8 mouse cellular contexts compared by ENCODE assay signal in the genomic region with DNA sequence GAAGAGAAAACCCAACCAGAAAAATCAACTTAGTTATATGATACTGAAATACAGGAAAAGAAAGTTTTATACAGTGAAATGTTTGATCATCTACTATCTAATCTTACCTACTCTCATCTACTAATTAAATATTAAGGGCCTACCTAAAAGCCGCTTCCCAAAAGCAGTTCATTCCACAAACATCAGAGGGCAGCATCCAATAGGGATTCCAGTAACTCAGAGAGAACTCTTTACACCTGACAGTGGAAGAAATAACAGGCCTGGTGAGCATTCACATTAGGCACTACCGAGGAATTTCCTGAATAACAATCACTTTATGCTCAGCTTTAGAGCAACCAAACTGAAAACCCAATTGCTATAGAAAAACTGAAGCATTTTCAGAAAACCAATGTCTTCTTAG. TPM values are rescaled to one million over a fixed set of nuclear protein-coding genes. Genes with fewer than 3 reads are reported as not detected.
DNase-seq lines count a peak whose midpoint lies in the region; ATAC-seq lines count a peak whose summit lies in the region.

No protein-coding gene starts in this region.

- no peak for ATAC-seq in frontal cortex, adult (ENCODE audit: low TSS enrichment)
- ATAC-seq in monocyte, adult 5-6 weeks (replicated peaks; ENCODE audit: insufficient number of reproducible peaks, low FRiP score, low TSS enrichment, poor library complexity, severe bottlenecking), result no peak

- peak; percentile 38 to 84 for DNase-seq in frontal cortex, adult 2 months (ENCODE audit: extremely low spot score in 1 of 2, low spot score in 1 of 2)
- DNase-seq in thymus, postnatal 10 days (ENCODE audit: low spot score in 2 of 2), result peak; percentile 22 to 46
- no peak for DNase-seq in thymus, adult 18-20 months
- peak; percentile 71 to 86 for DNase-seq in cerebellum, postnatal 25 days
- DNase-seq in layer of hippocampus, adult 11-12 months (ENCODE audit: low spot score), result peak; percentile 70
- DNase-seq in natural killer cell, adult 2 months (ENCODE audit: low spot score in 2 of 2), result peak; percentile 35 to 64

RNA-seq across cellular contexts. Expression of a gene that starts 9.3 kb away (rescaled TPM):
- polyA plus RNA-seq in frontal cortex, adult 2 months (2012; rRNA removed), result 8.0 and 8.1 TPM in 2 replicates
- total RNA-seq in monocyte, adult 5-6 weeks (2017), result 47.3 to 60.0 TPM (median 56.2 TPM) in 3 replicates

Comparison
In these comparisons a context has a peak if more than half of its experiments do, and no peak if none do; other contexts are left out.
1. DNase-seq: peak in frontal cortex, adult 2 months (2 of 2), thymus, postnatal 10 days (2 of 2), cerebellum, postnatal 25 days (2 of 2), layer of hippocampus, adult 11-12 months (single experiment) and natural killer cell, adult 2 months (2 of 2); none in thymus, adult 18-20 months (0 of 2).